21 mouse cellular contexts compared by ENCODE assay signal in the genomic region with DNA sequence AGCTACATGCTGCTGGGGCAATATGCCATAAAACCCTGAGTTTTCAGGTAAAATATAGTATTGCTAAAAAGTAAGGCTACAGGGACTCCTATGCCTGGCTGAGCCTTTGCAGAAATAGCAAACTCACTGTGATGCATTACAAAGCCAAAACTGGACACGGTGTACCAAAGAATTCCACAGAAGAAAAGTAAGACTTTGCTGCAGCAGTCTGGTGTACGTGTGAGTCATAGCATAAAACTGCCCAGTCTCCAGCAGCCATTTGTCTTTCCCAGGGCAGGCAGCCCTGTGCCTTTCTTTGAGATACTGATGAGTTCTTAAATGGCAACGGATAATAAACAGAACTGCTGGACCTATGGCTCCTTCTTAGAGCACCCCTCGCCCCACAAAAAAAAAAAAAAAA.
DNase-seq lines count a peak whose midpoint lies in the region; ATAC-seq lines count a peak whose summit lies in the region.
"Had no signal": no experiment of that assay in that cellular context is flagged by ENCODE, and none has a peak within 500 bp of the region (broad histone marks: within the 10 kb centered on the region; RNA-seq: fewer than 3 reads in every experiment).

No protein-coding gene starts in this region.

- H3K27ac ChIP-seq in hindbrain, embryonic 16.5 days (ENCODE audit: low read depth, low read length): no peak overlapping the region
- H3K27ac ChIP-seq: hindbrain, embryonic 15.5 days; stomach, postnatal 0 days had no signal

- peak; percentile 6 to 8 for DNase-seq in heart, postnatal 10 days
- DNase-seq in heart, adult 11 months: no peak
- DNase-seq in right cerebral cortex, adult 18-20 months: peak; percentile 49
- DNase-seq in right cerebral cortex, postnatal 4 days: no peak
- DNase-seq in adrenal gland, postnatal 25 days: peak; percentile 9
- no peak for DNase-seq in urinary bladder, adult 2 months (ENCODE audit: low spot score)
- DNase-seq: cerebellum, adult 18-20 months; cerebellum, postnatal 36 days; gastrocnemius, postnatal 25 days; heart, postnatal 14 days; left cerebral cortex, postnatal 4 days; liver, postnatal 0 days; lung, postnatal 14 days; thymus, postnatal 14 days had no signal

- no peak overlapping the region for H3K9ac ChIP-seq in hindbrain, embryonic 16.5 days (ENCODE audit: low read depth, low read length)
- H3K9ac ChIP-seq: hindbrain, embryonic 15.5 days; liver, postnatal 0 days had no signal

- no peaks in the 10 kb centered on the region for H3K36me3 ChIP-seq in hindbrain, embryonic 16.5 days (ENCODE audit: control insufficient read depth, insufficient read depth, low read length)
- H3K36me3 ChIP-seq: hindbrain, embryonic 15.5 days had no signal

- no peaks in the 10 kb centered on the region for H3K4me1 ChIP-seq in hindbrain, embryonic 16.5 days (ENCODE audit: control insufficient read depth, insufficient read depth, low read depth, low read length)
- H3K4me1 ChIP-seq: hindbrain, embryonic 15.5 days had no signal

- intact Hi-C loops in heart, postnatal 10 days (cut with DNase I): no loop called here

- H3K4me2 ChIP-seq in hindbrain, embryonic 16.5 days (ENCODE audit: low read length): no peak overlapping the region
- H3K4me2 ChIP-seq: heart, embryonic 11.5 days; hindbrain, embryonic 15.5 days had no signal

- no peaks in the 10 kb centered on the region for H3K9me3 ChIP-seq in hindbrain, embryonic 16.5 days (ENCODE audit: control insufficient read depth, low read length)
- H3K9me3 ChIP-seq: hindbrain, embryonic 15.5 days had no signal

- H3K4me3 ChIP-seq in hindbrain, embryonic 16.5 days (ENCODE audit: low read length): no peak overlapping the region
- H3K4me3 ChIP-seq: hindbrain, embryonic 15.5 days had no signal

- WGBS in hindbrain, embryonic 16.5 days: 73% methylated on average over 4 of the region's 4 CpGs

- H3K27me3 ChIP-seq in hindbrain, embryonic 16.5 days (replicated peaks; ENCODE audit: control insufficient read depth, insufficient read depth, low read length): no peaks in the 10 kb centered on the region
- H3K27me3 ChIP-seq: hindbrain, embryonic 15.5 days had no signal

- no peak for ATAC-seq in hindbrain, embryonic 16.5 days
- ATAC-seq: forebrain, embryonic 14.5 days; intestine, postnatal 0 days; liver, postnatal 0 days; midbrain, embryonic 16.5 days had no signal

Comparison
In these comparisons a context has a peak if more than half of its experiments do, and no peak if none do; other contexts are left out.
1. DNase-seq: peak in heart, postnatal 10 days (2 of 2), right cerebral cortex, adult 18-20 months (single experiment) and adrenal gland, postnatal 25 days (single experiment); none in heart, adult 11 months (single experiment), right cerebral cortex, postnatal 4 days (single experiment) and urinary bladder, adult 2 months (single experiment).